Mouse (Mus musculus) liver, embryonic 16.5 days (tissue): ENCODE results near the gene Muc2. TPM values are rescaled to one million over a fixed set of nuclear protein-coding genes. Genes with fewer than 3 reads are reported as not detected.

ENCODE experiments used
- ATAC-seq: fragments of 200-750 bp; cut with Nextera tagmentation; 2 replicates; pipeline ENCODE4 v1.8.0; 2017; ENCODE audit warnings: low read depth, mild to moderate bottlenecking, moderate number of reproducible peaks, moderate library complexity
- H3K27ac ChIP-seq: fragments of 300-500 bp; sonication (generic); 2 replicates; pipeline ENCODE4 v1.5.1; 2014; ENCODE audit warnings: mild to moderate bottlenecking, low read length
- H3K27me3 ChIP-seq: fragments of 300-500 bp; sonication (generic); 2 replicates; pipeline ENCODE4 v1.6.1; 2014; ENCODE audit warnings: low read depth, low read length, mixed read lengths; ENCODE audit not compliant: control insufficient read depth, insufficient read depth
- H3K36me3 ChIP-seq: fragments of 300-500 bp; sonication (generic); 2 replicates; pipeline ENCODE4 v1.6.1; 2014; ENCODE audit warnings: mild to moderate bottlenecking; ENCODE audit not compliant: control insufficient read depth, insufficient read depth
- H3K4me1 ChIP-seq: fragments of 300-500 bp; sonication (generic); 2 replicates; pipeline ENCODE4 v1.6.1; 2014; ENCODE audit warnings: low read depth, low read length, mixed read lengths; ENCODE audit not compliant: control insufficient read depth
- H3K4me2 ChIP-seq: fragments of 300-500 bp; sonication (generic); 2 replicates; pipeline ENCODE4 v1.6.1; 2014; ENCODE audit warnings: low read depth, low read length, mixed read lengths
- H3K4me3 ChIP-seq: fragments of 300-500 bp; sonication (generic); 2 replicates; pipeline ENCODE4 v1.5.1; 2014; ENCODE audit warnings: low read depth, mild to moderate bottlenecking, low read length
- H3K9ac ChIP-seq: fragments of 300-500 bp; sonication (generic); 2 replicates; pipeline ENCODE4 v1.6.1; 2014; ENCODE audit warnings: low read depth, low read length
- H3K9me3 ChIP-seq: fragments of 300-500 bp; sonication (generic); replicated peaks from 2 replicates; pipeline ENCODE4 v1.6.1; 2016; ENCODE audit warnings: low read length; ENCODE audit not compliant: control insufficient read depth
- WGBS: fragments of 180-500 bp; shearing (Covaris S2); extraction: QIAGEN DNeasy Blood & Tissue Kit; methylation state at CpG from one replicate; pipeline ENCODE4 v1.1.7; 2014; ENCODE audit not compliant: insufficient replicate concordance; 5-methylcytosine and 5-hydroxymethylcytosine counted together
- polyA plus RNA-seq: library from polyadenylated mRNA; unstranded; fragments of >200 nt; fragmentation: Nextera tagmentation; extraction: Ambion mirVana; gene quantifications from 2 replicates; pipeline ENCODE4 v1.2.1, GENCODE M21; 2015

Gene Muc2
- polyA plus RNA-seq, 1 experiment from 2014 or later = 0.24 TPM

- WGBS = 64% methylated on average over 5 of the region's 5 CpGs
- H3K9ac ChIP-seq = no peak overlapping the region
- no peaks in the 10 kb centered on the region for H3K36me3 ChIP-seq
- H3K27me3 ChIP-seq = peaks cover 14% of the 10 kb centered on the region
- no peak for ATAC-seq
- no peak overlapping the region for H3K27ac ChIP-seq
- H3K4me2 ChIP-seq = no peak overlapping the region
- no peak overlapping the region for H3K4me3 ChIP-seq
- H3K9me3 ChIP-seq = peaks cover 2% of the 10 kb centered on the region; the same call in 1 of the 2 replicates
- peaks cover 41% of the 10 kb centered on the region for H3K4me1 ChIP-seq
Observed at GRCm38 (mm10) chr7:141776199-141776598, 86.1 kb downstream of the Muc2 start.

- WGBS = 65% methylated on average over 6 of the region's 6 CpGs
- no peaks in the 10 kb centered on the region for H3K9me3 ChIP-seq
- H3K4me1 ChIP-seq = no peaks in the 10 kb centered on the region
- ATAC-seq = no peak
- no peaks in the 10 kb centered on the region for H3K36me3 ChIP-seq
- no peak within 1 kb of the TSS for H3K27ac ChIP-seq
- no peak within 1 kb of the TSS for H3K4me2 ChIP-seq
- H3K27me3 ChIP-seq = peaks cover 10% of the 10 kb centered on the region
- H3K4me3 ChIP-seq = no peak within 1 kb of the TSS
- no peak within 1 kb of the TSS for H3K9ac ChIP-seq
Observed at GRCm38 (mm10) chr7:141788677-141789452, 98.7 kb downstream of the Muc2 start, which contains the start of gene Muc5ac. Gene Muc5ac (plus strand): TSS chr7:141788972.

DNA sequence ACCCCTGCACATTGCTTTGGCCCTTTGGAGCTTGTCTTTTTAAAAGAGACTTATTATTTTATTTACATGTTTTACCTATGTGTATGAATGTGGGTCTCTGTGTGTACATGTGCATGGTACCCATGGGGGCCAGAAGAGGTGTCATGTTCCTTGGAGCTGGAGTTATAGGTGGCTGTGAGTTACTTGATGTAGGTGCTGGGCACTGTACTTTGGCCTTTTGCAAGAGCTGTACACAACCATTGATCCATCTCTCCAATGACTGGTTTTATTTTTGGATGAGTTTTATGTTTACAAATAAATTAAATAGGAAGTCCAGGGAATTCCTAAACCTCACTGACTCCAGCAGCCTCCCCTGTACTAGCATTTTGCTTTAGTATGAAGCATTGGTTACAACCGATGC is 104.1 kb downstream of the Muc2 start:
- H3K4me1 ChIP-seq = no peaks in the 10 kb centered on the region
- no peak overlapping the region for H3K4me2 ChIP-seq
- H3K9me3 ChIP-seq = peaks cover 6% of the 10 kb centered on the region
- H3K4me3 ChIP-seq = no peak overlapping the region
- 0 out of 2 replicates have a peak, but pooled peaks cover 3% of the 10 kb centered on the region for H3K27me3 ChIP-seq
- no peak overlapping the region for H3K9ac ChIP-seq
- ATAC-seq = no peak
- H3K27ac ChIP-seq = no peak overlapping the region
- H3K36me3 ChIP-seq = no peaks in the 10 kb centered on the region
- 82% methylated on average over 1 of the region's 1 CpGs for WGBS

DNA sequence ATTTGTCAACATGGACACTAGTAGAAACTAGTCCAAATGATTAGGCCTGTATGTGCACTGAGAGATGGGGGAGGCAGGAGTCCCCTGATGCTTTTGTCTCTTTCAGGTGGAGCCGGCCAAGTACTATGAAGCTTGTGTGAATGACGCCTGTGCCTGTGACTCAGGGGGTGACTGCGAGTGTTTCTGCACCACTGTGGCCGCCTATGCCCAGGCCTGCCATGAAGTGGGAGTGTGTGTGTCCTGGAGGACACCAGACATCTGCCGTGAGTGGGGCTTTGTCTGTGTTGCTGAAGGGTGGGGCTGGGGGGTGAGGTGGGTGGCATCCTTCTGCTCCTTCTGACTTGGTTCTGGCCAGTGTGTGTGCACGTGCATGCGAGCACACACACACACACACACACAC is 113.1 kb downstream of the Muc2 start:
- no peaks in the 10 kb centered on the region for H3K27me3 ChIP-seq
- no peaks in the 10 kb centered on the region for H3K9me3 ChIP-seq
- H3K4me3 ChIP-seq = no peak overlapping the region
- ATAC-seq = no peak
- no peak overlapping the region for H3K4me2 ChIP-seq
- no peak overlapping the region for H3K27ac ChIP-seq
- H3K4me1 ChIP-seq = no peaks in the 10 kb centered on the region
- no peaks in the 10 kb centered on the region for H3K36me3 ChIP-seq
- 64% methylated on average over 7 of the region's 7 CpGs for WGBS
- no peak overlapping the region for H3K9ac ChIP-seq

Other genes starting within 250 kb of the Muc2 start
- 8.8 and 9.7 TPM in 2 replicates for gene Pidd1, start 246.3 kb upstream of the Muc2 start, polyA plus RNA-seq
- 644 and 698 TPM in 2 replicates for gene Rplp2, start 243.0 kb upstream of the Muc2 start, polyA plus RNA-seq
- gene Pnpla2, start 235.1 kb upstream of the Muc2 start, polyA plus RNA-seq = 14.9 and 15.5 TPM in 2 replicates
- gene Cracr2b, start 229.2 kb upstream of the Muc2 start, polyA plus RNA-seq = 3.7 and 4.8 TPM in 2 replicates
- gene Cd151, start 222.9 kb upstream of the Muc2 start, polyA plus RNA-seq = 5.3 and 6.9 TPM in 2 replicates
- 36.4 and 39.2 TPM in 2 replicates for gene Polr2l, start 215.2 kb upstream of the Muc2 start, polyA plus RNA-seq
- gene Tspan4, start 215.1 kb upstream of the Muc2 start, polyA plus RNA-seq = 46.1 and 47.2 TPM in 2 replicates
- 25.3 and 26.6 TPM in 2 replicates for gene Chid1, start 150.5 kb upstream of the Muc2 start, polyA plus RNA-seq
- gene Ap2a2, start 128.2 kb upstream of the Muc2 start, polyA plus RNA-seq = 66.7 and 70.7 TPM in 2 replicates
- gene Muc6, start 35.0 kb upstream of the Muc2 start, polyA plus RNA-seq = 2.8 and 3.1 TPM in 2 replicates
- not detected in 2 replicates for gene Muc5ac, start 98.6 kb downstream of the Muc2 start, polyA plus RNA-seq
- gene Muc5b, start 148.7 kb downstream of the Muc2 start, polyA plus RNA-seq = 0.01 TPM in 1 of 2 replicates, not detected in the other
- gene Tollip, start 228.2 kb downstream of the Muc2 start, polyA plus RNA-seq = 24.4 and 24.5 TPM in 2 replicates